Mouse (Mus musculus) layer of hippocampus, adult 9-10 months (tissue): ENCODE measurements around the gene Nup214.
A peak's percentile ranks its signal among the peaks of the same experiment; 100 is the strongest.

Source experiments
- DNase-seq: peaks from one replicate; pipeline ENCODE4 v3.0.0; 2022; ENCODE audit warnings: low spot score

The Nup214 gene

GRCm38 (mm10) chr2:32070747-32071146 is 96.5 kb downstream of the Nup214 start:
- DNase-seq: no peak

DNA sequence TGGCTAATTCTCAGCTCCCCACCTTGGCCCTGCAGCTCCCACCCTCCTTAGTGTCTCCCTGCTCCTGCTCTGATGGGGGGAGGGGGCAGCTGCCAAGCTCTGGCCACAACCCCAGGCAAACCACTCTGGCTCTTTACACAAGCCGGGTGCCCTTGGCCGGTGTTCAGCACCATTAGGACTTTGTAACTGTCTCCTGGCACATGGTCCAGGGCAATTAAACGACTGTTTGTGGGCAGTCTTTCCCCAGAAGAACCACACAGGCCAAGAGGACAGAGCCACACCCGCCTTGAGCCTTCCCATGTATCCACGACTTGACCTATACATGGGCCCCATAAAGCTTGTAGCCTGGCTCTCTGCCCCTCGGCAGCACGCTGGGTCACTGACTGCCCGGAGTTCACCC is 100.2 kb downstream of the Nup214 start:
- DNase-seq: no peak

DNA sequence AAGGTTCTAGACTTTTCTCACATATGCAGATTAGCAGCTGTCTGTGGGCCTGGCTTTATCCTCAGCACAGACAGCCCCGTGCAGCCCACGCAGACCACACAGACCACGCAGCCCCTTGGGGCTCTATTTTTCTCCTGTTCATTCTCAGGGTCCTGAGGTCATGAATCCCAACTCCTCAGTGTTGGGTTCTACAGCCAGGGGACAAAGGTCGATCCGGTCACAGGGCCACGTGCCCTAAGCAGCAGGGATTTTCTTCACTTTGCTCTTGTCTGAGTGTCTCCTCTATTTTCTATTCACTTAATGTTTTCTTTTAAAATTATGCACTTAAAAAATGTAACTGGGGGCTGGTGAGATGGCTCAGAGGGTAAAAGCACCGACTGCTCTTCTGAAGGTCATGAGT is 101.1 kb downstream of the Nup214 start:
- no peak for DNase-seq

- no peak for DNase-seq
Measured at GRCm38 (mm10) chr2:32077744-32078143, 103.5 kb downstream of the Nup214 start.

GRCm38 (mm10) chr2:32078522-32078921 is 104.3 kb downstream of the Nup214 start:
- no peak for DNase-seq

DNA sequence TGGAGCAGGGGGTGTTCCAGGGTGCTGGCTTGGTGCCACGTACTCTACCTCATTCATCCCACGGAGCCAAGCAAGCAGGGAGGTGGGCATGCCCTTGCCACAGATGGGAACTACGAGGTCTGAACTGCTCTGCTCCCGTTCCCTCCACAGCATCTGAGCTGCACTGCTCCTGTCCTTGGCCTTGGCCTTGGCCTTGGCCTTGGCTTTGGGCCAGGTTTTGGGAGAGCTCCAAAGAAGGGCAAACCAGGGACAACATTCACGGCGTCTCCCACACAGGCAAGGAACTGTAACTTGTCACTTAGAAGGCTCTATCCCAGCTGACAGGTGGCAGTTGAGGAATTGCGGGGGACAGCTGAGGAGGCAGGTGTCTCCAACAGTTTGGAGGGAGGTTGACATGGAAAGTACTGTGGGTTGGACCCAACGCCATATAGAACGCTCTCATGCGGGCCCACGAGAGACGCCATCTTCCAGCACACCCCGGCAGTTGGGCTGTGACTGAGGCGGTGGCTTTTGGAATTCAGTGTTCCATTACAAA is 105.0 kb downstream of the Nup214 start:
- no peak for DNase-seq

DNA sequence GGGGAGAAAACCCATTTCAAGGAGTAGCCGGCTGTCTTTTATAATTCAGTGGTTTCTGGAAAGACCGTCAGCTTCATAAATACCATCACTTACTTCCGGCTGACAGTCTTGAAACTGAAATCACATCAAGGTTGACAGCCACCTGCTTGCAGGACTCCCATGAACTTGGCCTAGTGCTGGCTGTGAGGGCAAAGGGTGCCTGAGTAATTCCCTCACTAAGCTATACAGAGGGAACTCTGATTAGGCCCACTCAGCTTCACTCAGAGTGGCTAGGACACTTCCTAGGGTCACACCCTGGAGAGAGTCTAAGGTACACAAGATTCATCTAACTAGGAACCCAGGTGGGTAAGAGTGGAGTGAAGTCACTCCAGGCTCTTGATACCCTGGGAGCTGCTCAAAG is 106.4 kb downstream of the Nup214 start:
- no peak for DNase-seq

DNA sequence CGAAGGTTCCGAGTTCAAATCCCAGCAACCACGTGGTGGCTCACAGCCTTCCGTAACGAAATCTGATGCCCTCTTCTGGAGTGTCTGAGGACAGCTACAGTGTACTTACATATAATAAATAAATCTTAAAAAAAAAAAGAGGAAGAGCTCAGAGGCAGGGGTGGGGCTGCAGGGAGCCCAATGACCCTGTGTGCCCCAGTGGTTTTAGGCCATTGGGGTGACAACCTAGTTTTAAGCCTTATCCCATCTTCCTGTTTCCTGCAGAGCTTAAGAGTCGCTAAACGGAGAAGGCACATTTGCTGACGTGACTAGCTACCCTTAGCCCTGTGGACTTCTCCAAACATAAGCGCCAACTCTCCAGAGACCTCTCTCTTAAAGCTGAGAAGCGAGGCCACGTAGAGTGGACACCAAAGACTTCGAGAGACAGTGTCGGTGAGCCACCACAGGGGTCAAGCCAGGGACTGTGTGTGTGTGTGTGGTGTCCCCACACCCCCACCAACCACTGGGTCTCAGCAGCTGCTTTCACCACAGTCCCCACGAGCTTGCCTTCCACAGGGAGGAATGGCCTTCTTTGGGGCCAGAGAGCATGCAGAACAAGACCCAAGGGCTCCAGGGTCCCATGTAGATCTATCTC is 107.2 kb downstream of the Nup214 start:
- DNase-seq: no peak

- DNase-seq: no peak
Measured at GRCm38 (mm10) chr2:32082229-32082628, 108.0 kb downstream of the Nup214 start.

GRCm38 (mm10) chr2:32083159-32084011 is 109.1 kb downstream of the Nup214 start:
- DNase-seq: no peak

GRCm38 (mm10) chr2:32084111-32084871 is 110.1 kb downstream of the Nup214 start, which contains the start of gene Fam78a:
Fam78a (minus strand) TSS chr2:32084857.
- DNase-seq: no peak

- no peak for DNase-seq
Measured at GRCm38 (mm10) chr2:32084872-32085199, 110.6 kb downstream of the Nup214 start.

DNA sequence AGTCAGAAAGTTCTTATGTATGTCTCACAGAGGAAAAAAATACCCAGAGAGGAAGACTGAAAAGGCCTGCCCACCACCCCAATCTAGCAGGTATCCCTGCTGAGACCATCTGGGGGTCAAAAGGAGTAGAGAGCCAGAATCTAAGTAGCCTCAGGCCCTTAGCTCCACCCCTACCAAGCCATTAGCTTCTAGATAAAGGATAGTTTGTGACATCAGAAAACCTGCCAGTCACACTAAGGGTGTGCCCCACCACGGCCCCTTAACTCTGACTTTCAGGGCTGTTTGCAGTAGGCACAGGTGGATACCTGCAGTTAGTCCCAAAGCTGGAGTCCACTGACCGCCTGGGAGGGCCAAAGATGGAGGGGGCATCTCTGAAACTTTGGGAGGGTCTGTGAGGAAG is 111.0 kb downstream of the Nup214 start:
- DNase-seq: no peak

- DNase-seq: no peak
Measured at GRCm38 (mm10) chr2:32087606-32088005, 113.4 kb downstream of the Nup214 start.

DNA sequence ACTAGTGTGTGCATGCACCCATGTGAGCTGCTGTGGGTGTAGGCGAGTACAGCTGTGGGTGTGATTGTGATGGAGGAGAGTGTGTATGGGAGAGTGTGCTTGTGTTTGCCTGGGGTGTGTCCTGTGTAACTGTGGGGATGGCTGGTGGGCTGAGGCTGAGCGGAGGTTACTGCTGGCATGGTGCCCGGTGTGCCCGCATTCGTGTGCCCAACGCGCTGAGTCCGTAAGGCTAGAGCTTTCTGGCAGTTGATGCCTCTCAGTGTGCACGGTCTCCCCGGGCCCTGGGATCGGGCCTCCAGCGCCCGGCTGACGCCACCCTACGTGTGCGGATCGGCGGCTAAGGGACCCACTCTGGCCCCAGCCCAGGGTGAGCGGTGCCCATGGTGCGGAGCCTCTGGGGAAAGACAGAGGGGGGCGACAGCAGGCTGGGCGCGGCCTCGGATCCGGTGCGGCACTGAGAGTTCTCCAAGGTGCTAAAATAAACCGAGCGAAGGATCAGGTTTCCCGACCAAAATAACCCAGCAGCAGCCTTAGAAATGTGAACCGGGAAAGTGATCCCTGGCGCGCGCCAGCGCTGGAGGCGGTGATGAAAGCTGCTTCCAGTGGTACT is 114.2 kb downstream of the Nup214 start:
- DNase-seq: no peak

DNA sequence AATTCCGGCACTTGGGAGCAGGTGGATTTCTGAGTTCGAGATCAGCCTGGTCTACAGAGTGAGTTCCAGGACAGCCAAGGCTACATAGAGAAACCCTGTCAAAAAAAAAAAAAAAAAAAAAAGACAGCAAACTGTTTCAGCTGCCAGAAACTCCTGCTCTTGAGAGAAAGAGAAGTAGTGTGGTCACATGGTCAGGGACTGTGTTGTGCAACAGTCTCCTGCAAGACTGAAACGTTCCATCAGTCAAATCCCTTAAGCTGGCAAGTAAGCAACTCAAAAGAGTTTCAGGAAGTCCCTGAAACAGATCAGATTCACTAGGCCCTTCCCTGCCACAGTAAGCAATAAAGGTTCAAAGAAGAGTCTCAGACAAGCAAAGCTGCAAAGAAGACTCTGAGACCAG is 115.4 kb downstream of the Nup214 start:
- no peak for DNase-seq

DNA sequence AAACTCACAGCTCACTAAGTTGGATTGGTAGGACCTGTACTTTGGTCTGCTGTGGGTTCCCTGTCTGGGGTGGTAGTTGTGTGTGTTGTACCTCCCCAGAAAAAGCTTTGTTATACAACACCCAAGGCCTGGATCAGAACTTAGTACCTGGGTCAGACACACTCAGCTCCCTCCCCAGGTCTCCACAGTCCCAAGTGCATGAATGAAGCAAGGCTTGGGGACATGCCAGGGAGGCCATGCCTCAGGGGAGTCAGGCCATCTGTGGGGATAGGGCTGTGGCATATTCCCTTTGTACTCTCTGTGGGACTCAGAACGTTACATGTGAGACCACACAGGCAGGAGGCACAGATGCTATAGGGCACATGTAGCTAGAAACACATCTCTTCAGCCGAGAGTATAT is 115.9 kb downstream of the Nup214 start:
- DNase-seq: no peak

GRCm38 (mm10) chr2:32091956-32092355 is 117.7 kb downstream of the Nup214 start:
- DNase-seq: no peak

DNA sequence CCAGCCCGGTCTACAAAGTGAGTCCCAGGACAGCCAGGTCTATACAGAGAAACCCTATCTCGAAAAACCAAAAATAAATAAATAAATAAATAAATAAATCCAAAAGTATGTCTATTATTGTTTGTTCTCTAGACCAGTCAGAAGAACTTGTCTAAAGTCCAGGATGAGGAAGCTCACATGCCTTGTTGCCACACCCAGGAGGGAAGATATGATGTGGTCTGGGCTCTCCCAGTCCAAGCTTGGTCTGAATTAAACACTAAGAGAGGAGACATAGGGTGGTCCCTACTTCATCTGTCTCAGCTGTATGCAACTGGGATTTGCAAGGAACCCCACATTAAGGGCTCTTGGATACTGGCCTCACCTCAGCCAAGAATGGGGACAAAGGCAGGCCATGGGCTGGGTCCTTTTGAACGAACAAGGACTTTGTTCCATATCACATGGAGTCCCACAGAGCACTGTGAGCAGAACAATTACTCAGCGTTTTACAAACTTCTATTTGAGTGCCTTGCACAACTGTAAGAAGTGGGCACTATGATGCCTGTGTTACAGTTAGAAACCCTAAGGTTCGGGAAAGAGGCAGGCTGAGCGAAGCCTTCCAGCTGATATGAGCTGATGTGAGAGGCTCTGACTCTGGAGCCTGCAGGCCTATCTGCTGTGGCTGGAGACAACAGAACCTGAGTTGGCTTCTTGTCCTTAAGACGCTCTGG is 119.9 kb downstream of the Nup214 start:
- no peak for DNase-seq

DNA sequence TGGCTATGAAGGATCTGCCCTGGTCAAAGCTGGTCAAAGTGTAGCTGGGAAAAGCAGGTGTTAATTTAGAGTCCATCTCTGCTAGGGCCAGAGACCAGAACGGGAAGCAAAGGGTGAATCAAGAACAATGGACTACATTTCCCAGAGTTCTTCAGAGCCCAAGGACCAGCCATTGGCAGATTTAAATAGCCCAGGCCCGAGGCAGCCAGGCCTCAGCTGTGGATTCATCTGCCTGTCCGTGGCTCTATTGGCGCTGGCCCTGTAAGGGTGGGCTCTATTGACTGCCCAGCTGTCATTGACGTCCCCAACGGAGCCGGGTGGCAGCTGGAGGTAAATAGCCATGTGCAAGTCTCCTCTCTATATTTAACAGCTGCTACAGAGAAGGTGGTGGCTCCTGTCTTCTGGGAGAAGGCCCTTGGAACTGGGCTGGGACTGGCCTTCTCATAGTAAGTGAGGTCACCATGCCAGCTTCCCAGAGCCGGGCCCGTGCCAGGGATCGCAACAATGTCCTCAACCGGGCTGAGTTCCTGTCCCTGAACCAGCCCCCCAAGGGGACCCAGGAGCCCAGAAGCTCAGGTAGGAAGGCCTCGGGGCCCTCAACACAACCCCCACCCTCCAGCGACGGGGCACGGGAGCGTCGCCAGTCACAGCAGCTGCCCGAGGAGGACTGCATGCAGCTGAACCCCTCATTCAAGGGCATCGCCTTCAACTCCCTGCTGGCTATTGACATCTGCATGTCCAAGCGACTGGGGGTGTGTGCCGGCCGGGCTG is 121.3 kb downstream of the Nup214 start, which contains the start of gene Plpp7:
Gene Plpp7, plus strand, starts transcription at position 178 of the 771 bp plus-strand sequence.
- DNase-seq: peak; percentile 70

- DNase-seq: no peak
Measured at GRCm38 (mm10) chr2:32096122-32096420, 121.8 kb downstream of the Nup214 start.
